Mouse (Mus musculus) adrenal gland, postnatal 36 days (tissue): Measurements from ENCODE around the gene Bpi. TPM values are rescaled to one million over a fixed set of nuclear protein-coding genes. Genes with fewer than 3 reads are reported as not detected.

Experiments used
- DNase-seq, 2 experiments: peaks; one replicate each; pipeline ENCODE4 v3.0.0; 2021; ENCODE audit warnings: mixed read lengths in 1 of 2
- microRNA-seq: library from miRNA; unstranded; fragments of <30 nt; microRNA quantifications from one replicate; pipeline ENCODE4 v1.2.0, GENCODE M21; 2021
- total RNA-seq, 2 experiments: library from RNA; stranded (reverse); gene quantifications; 2 replicates each; pipeline ENCODE4 v1.2.3; 2021

Bpi gene
- total RNA-seq, 2 experiments from 2014 or later = not detected

DNA sequence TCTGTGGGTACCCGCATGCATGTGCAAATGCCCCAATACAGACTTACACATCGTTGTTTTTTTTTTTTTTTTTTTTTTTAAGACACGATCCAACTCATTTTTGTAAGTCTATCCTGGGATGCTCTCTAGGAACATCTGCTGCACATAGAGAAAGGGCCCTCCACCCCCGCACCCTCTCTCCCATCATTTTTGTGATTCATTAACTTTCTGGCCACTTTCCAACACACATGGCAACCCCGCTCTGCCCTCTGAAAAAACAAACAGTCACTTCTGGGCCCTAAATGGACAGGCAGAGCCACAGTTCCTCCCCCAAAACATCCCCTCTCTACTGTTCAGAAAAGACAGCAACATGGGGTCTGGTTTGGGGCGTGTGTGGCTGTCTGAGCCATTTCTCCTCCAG is 27.8 kb downstream of the Bpi start:
- DNase-seq = no peak

DNA sequence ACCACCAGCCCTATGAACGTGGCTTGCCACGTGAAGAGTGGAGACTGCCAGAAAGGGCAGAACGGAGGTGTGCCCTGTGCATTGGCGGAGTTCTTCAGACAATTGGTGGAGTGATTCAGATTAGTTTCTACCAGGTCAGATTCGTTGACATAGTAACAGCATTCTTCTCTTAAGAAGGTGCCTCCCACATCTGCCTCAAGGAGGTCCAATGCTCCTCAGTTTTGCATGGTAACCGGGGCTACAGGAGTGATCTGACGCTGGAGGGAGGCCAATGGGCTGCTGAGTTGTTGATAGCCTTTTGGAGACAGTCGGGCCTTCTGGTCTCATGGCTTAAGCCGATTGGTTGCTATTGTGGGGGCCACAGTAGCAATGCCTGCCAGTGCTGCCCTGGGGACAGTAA is 37.8 kb downstream of the Bpi start:
- DNase-seq = no peak

DNA sequence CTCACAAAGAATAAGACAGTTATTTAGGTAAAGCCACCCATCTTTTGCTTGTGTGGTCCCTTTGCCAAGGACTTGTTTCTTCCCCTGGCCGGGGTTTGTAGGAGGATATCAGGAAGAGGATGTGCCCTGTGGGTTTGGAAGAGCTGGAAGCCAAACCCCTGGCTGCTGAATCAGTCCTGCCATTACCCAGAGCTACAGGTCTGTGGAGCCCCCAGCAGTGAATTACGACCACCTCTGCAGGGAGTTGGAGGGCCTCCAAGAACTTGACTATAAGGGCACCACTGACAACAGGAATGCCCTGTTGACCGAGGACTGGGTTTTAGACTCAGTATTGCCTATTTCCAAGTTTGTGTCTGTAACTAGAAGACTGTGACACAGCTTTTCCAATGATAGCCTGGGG is 41.3 kb downstream of the Bpi start:
- no peak for DNase-seq

DNA sequence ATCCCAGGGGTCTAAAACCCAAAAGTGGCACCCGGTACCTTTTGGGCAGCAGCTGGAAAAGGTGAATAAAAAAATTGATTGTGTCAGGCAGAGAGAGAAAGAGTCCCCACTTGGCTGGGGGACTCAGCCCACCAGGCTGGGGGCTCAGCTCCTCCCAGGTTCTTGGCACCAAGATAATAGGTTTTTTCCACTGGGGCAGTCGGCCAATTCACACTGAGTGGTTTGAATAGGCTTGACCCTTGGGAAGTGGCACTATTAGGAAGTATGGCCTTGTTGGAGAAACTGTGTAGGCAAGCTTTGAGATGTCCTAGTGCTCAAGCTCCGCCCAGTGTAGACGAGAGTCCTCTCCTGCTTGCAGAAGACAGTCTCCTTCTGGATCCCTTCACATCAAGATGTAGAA is 41.8 kb downstream of the Bpi start:
- no peak for DNase-seq

DNA sequence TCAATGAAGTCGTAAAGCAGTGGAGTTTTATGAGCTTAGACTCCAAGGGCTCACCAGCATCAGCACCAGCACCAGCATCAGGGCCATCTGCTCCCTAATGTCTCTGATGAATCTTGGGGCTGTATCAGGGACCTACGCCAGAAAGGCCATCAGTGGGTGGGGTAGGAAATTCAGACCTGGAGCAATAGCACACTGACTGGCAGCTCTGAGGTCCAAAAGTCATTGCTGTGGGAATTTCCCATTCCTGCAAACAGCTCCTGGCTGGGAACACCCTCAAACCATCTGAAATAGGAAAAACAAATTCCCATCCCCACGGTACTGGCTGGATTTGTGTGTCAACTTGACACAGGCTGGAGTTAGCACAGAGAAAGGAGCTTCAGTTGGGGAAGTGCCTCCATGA is 44.9 kb downstream of the Bpi start:
- DNase-seq = no peak

DNA sequence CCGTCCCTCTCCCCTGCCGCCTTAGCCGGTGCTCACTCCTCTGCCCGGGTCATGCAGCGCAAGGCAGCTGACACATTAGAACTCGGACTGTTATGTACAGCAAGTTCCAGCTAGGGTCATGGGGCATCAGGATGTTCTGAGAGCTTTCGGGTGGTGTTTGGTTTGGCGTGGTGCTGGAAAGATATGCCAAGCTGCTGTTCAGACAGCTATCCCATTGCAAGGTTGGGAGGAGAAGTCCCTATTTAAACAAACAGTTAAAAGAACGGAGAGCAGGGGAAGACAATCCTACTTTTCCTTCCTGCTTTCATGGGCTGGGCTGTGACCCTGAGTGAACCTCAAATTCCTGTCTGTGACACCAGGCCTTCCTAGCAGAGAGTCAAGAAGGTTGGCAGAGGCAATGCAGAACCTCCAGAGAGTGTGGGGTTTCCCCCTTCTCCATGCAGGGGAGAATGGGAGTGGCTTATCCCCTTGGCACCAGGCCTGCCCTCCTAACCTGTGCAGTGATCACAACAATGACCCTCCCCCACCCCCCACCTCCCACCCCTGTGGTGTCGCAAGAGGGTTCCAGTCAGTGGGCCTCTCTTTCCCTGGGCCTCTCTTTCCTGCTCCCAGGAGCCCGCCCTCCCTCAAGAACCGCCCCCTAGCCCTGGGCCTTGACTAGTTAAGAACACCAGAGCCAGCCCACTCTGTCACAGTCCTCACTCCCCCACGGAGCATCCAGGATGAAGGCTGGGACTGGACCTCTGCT is 48.2 kb downstream of the Bpi start, which contains the start of gene Lbp:
TSS of gene Lbp (plus strand) at position 546 of the 748 bp plus-strand sequence.
- peak; percentile 32 to 62 for DNase-seq

DNA sequence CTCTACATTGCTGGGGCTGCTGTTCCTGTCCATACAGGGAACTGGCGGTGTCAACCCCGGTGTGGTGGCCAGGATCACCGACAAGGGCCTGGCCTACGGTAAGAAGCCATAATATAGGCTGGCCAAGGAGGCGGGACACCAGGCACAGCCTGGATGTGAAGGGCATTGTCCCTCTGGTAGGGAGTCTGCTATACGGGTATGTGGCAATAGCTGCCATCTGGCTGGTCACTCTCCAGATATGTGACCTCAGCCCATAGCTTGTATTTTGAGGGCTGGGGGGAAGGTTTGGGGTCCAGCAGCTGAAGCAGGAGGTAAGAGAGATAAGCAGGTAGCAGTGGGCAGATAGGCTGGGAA is 48.8 kb downstream of the Bpi start:
- no peak for DNase-seq

DNA sequence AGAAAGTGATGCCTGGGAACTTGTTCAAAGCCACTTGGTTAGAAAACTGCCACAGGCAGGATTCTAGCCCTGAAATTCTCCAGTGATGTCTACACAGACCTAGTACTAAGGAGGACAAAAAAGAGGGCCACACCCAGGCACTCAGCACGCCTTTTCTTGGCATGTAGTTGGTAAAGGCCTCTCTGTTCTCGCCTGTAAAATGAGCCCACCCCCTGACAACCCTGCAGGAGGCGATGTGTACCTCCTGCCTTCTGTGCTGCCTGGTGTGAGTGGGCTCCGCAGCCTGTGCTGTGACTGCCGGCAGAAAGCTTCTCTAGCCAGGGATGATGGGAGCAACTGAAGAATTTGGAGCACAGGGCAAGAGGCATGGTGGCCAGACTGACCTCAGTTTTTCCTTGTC is 50.4 kb downstream of the Bpi start:
- DNase-seq = no peak

DNA sequence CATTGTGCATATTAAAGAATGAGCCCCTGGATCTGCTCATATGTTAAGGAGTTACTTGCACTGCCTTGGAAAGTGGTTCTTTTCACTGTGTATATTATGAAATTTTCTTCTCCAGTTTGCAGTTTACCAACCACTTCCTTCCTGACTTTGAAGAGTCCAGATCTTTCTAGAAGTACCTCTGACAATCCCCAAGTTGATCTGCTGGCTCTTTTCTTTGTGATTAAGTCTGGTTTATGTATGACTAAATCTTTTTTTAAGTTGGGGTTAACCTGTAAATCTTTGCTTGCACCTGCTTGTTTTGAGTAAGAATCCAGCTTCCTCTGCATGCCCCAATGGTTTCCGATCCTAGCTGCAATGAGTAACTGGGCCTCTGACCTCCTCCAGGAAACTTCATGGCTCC is 55.2 kb downstream of the Bpi start:
- DNase-seq = no peak

DNA sequence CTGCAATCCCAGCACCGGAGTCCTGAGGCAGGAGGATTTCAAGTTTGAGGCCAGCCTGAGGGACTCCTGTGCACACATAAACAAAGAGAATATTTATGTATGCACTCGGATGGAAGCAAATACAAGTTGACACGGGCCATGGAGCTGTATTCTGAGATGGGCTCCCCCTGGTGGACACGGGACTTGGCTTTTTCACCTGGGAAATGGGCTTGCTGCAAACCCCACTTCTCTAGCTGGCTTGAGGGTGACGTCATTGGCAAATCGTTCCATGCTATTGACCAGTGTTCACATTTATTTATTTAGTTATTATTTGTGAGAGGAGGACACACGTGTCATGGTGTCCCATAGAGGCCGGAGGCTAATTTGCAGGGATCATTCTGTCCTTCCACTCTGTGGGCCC is 58.5 kb downstream of the Bpi start:
- peak in 1 of 2 experiments; percentile 37 for DNase-seq

DNA sequence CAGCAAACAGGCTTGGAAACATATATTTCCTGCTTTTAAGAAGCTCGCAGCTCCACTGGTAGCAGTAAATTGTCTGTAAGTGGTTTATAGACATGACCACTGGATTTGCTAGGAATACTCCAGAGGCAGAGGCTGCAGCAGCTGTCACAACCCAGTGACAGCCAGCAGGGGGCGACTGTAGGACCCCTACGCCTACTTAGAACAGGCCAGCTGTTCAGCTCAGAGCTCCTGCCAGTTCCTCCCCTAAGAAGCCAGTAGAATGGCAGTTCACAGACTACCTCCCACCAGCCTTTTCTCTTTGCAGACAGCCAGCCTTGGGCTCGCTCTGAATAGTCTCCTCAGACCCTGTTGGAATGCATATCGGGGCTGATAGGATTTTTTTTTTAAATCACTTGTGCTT is 59.1 kb downstream of the Bpi start:
- peak; percentile 59 to 75 for DNase-seq

DNA sequence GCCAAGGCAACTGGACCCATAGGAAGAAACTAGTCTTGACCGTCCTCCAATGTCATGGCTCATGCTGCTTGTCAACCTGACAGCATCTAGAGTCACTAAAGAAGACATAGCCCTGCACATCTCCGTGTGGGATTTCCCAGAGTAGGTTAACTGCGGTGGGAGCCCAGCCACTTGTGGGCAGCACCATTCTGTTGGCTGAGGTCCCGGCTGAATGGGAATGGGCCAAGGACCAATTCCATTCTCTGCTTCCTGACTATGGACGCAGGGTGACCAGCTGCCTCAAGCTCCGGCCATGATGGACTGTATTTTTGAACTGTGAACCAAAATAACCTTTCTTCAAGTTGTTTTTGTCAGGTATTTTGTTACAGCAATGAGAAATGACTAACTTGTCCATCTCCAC is 63.7 kb downstream of the Bpi start:
- DNase-seq = no peak

DNA sequence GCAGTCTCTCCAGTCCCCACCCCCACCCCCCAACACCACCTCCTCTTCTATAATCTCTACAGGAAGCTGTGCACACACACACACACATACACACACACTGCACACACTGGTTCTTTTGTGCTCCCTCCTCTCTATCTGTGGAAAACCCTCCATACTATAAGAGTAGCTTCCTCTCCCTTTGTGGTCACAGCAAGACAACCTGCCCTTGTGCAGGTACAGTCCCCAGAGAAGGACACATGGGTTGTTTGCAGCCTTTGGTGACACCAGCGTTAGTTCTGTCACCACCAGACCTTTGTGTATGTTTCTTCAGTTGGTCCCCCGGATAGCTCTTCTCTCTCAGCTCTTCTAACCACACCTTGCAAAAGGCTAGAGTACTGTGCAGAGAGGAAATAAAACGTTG is 65.0 kb downstream of the Bpi start:
- DNase-seq = no peak

DNA sequence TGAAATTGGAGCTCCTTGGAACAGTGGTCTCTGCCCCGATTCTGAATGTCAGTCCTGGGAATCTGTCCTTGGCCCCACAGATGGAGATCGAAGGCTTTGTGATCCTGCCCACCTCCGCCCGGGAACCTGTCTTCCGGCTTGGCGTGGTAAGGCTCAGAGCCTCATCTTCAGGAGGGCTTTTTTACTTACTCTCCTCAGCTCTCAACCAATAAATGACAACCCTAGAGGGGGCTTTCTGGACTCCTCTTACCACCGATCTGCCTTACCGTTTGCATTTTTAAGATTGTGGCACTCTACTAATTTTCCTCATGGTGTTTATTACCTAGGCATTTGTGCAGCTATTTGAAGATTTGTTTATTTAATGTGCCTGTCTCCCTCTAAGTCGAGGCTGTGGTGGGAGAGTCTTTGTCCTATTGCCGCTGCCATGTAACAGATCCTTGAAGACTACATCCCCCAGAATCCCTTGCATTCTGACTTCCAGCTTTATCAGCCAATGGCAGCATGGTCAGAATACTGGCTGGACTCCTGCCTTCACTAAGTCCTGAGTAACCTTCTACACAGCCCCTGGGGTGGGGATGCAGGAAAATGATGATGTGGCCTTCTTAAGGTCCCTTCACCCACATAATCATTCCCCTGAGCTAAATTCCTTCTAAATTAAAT is 66.8 kb downstream of the Bpi start:
- peak; percentile 28 to 30 for DNase-seq

DNA sequence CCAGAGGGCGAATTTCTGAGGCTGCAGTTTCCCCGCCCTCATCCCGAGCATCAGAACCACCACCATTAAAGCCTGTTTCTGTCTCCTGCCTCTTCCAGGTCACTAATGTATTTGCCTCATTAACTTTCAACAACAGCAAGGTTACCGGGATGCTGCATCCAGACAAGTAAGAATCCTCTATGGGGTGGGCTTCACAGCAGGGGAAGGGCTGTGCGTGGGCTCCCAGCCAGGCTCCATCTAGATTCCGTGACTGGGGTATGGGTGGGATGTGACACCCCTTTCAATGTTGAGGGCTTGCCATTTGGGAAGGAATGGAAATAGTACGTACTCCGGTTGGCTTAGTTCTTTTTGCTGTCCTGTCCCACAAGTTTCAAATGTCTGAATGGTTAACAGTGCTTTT is 67.7 kb downstream of the Bpi start:
- no peak for DNase-seq

Small RNAs within 50 kb of the gene (microRNA-seq; reads per million reads assigned to microRNA genes)
- not detected for gene Mir7685

Other genes with a start within 250 kb of the Bpi start
- gene Tti1, start 229.7 kb upstream of the Bpi start, total RNA-seq = 10 to 100 TPM; 19.8 to 23.1 TPM
- gene Rprd1b, start 229.6 kb upstream of the Bpi start, total RNA-seq = 10 to 100 TPM; 29.2 to 37.1 TPM
- gene Tgm2, start 111.7 kb upstream of the Bpi start, total RNA-seq = 10 to 100 TPM; 44.6 to 85.9 TPM
- gene D630003M21Rik, start 28.9 kb upstream of the Bpi start, total RNA-seq = 1 to 10 TPM; 1.7 TPM
- 10 to 100 TPM; 16.9 to 23.7 TPM for gene Lbp, start 48.4 kb downstream of the Bpi start, total RNA-seq
- 1 to 10 TPM; 3.5 to 4.7 TPM for gene Snhg11, start 117.5 kb downstream of the Bpi start, total RNA-seq
- gene Ralgapb, start 151.8 kb downstream of the Bpi start, total RNA-seq = 10 to 100 TPM; 69.6 to 69.9 TPM
- 10 to 100 TPM; 90.4 to 93.3 TPM for gene Adig, start 244.5 kb downstream of the Bpi start, total RNA-seq